Mouse (Mus musculus): ENCODE measurements around the gene 4930544D05Rik. TPM values are rescaled to one million over a fixed set of nuclear protein-coding genes. Genes with fewer than 3 reads are reported as not detected.

Gene 4930544D05Rik
- polyA plus RNA-seq, 1 experiment: not detected

DNA sequence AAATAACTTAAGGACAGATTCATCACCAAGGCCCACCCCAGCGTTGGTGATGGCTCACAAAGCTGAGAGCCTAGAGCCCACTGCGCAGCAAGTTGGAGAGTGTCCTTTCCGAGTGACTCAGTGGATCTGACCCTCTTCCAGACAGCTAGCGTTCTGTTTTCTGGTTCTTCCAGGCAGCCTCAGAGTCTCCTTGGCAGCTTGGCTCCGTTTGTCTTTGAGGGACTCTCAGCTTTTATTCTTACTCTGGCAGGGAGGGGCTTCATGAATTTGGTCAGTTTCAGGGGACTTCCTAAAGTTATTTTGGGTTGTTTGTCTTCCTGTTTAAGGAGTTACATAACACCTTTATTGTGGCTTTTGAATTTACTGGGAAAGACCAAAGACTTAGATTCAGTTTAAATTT lies 28.7 kb upstream of the 4930544D05Rik start:
- Histone ChIP-seq H3K4me1 (ENCODE audit: control insufficient read depth, insufficient read depth, low read length) (peaks cover 21% of the 10 kb centered on the region), H3K27me3 (ENCODE audit: control insufficient read depth, insufficient read depth, low read length) (no peaks in the 10 kb centered on the region), H3K4me3 (replicated peaks; ENCODE audit: insufficient read depth, low read depth, low read length) (no peak overlapping the region), H3K27ac (ENCODE audit: insufficient read depth, low read length) (peak overlapping the region; percentile 46; the same call in 1 of the 2 replicates)
- 81% methylated on average over 5 of the region's 5 CpGs for WGBS
- no peak for DNase-seq
- TF ChIP-seq CTCF (IDR thresholded peaks at IDR 0.05; ENCODE audit: borderline replicate concordance, insufficient read depth, low read depth, low read length) (no peak), POLR2A (IDR thresholded peaks at IDR 0.05; ENCODE audit: borderline replicate concordance, insufficient read depth, low read length) (no peak)

DNA sequence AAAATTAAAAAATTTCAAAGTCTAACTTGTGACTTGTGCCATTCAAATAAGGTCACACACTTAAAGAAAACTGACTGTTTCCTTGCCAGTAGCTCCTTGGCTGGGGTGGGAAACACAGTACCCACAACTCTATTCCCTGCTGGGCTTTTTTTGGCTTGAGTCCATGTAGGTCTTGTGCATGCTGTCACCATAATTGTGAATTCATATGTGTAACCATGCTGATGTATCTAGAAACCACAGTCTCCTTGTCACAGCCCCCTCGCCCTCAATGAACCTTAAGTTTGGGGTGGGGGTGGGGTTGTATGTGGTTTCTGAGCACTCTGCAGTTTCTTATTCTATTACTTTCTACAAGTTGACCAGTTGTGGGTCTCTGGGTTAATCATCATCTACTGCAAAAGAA lies 23.9 kb upstream of the 4930544D05Rik start:
- peaks cover 6% of the 10 kb centered on the region for H3K4me1 ChIP-seq (ENCODE audit: control insufficient read depth, insufficient read depth, low read length)
- 72% methylated on average over 1 of the region's 1 CpGs for WGBS
- no peak for DNase-seq
- no peak overlapping the region for H3K27ac ChIP-seq (ENCODE audit: insufficient read depth, low read length)
- TF ChIP-seq CTCF (IDR thresholded peaks at IDR 0.05; ENCODE audit: borderline replicate concordance, insufficient read depth, low read depth, low read length) (no peak), POLR2A (IDR thresholded peaks at IDR 0.05; ENCODE audit: borderline replicate concordance, insufficient read depth, low read length) (no peak)
- H3K27me3 ChIP-seq (ENCODE audit: control insufficient read depth, insufficient read depth, low read length): no peaks in the 10 kb centered on the region
- H3K4me3 ChIP-seq (replicated peaks; ENCODE audit: insufficient read depth, low read depth, low read length): no peak overlapping the region

DNA sequence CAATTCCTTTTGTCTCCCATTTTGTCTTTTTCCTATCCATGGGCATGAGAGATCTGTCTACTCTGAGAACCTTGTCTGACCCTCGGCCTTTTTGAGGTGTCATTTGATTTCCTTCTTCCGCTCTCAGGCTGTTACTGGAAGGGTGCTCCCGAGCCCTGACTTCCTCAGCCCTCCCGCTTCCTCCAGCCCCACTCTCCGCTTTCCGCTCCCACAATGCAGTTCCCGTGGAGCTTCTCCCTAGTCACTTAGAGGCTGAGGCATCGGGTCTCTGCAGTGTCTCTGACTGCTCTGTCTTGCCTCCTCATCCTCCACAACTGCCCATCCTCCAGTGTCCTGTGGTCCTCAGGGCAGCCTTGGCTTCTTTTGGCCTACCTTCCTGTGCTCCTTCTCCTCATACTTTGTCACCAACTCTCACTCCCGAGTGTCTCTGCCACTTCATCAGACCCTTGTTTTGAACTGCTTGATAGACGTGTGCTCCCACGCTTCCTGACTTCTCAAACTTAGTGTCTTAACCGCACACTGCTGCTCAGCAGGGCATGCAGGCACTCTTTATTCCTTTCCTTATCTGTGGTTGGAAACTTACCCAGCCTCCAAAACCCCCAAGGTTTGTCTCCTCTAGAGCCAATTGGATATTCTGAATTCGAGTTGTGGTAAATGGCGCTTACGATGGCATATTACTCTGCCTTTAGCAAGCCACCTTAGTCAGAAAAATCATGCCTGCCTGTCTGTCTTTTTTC lies 21.2 kb upstream of the 4930544D05Rik start:
- H3K4me3 ChIP-seq (replicated peaks; ENCODE audit: insufficient read depth, low read depth, low read length): no peak overlapping the region
- DNase-seq: no peak
- peaks cover 6% of the 10 kb centered on the region for H3K4me1 ChIP-seq (ENCODE audit: control insufficient read depth, insufficient read depth, low read length)
- whole genome bisulfite sequencing: 83% methylated on average over 15 of the region's 15 CpGs
- TF ChIP-seq POLR2A (IDR thresholded peaks at IDR 0.05; ENCODE audit: borderline replicate concordance, insufficient read depth, low read length): no peak
- TF ChIP-seq CTCF (IDR thresholded peaks at IDR 0.05; ENCODE audit: borderline replicate concordance, insufficient read depth, low read depth, low read length): no peak
- no peak overlapping the region for H3K27ac ChIP-seq (ENCODE audit: insufficient read depth, low read length)
- H3K27me3 ChIP-seq (ENCODE audit: control insufficient read depth, insufficient read depth, low read length): no peaks in the 10 kb centered on the region

DNA sequence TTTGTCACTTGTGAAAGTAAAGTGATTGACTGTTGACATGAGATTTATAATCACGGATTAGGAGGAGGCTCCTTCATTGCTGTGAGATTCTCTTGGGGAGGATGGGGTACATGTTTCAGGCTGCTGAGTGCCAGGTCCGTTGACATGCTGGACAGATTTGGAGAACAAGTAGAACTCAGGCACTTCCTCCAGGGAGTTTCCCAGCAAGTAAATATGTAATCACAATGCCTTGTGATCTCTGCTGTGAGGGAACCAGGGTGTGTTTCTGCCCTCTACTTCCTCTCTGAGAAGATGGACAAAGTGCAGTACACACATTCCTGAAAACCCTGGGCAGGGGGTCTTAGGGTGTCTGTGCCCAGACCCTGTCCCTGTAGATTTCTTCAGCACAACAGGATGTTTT lies 20.0 kb upstream of the 4930544D05Rik start:
- 38% methylated on average over 2 of the region's 2 CpGs for WGBS
- Histone ChIP-seq H3K27ac (ENCODE audit: insufficient read depth, low read length) (no peak overlapping the region; the same call in 1 of the 2 replicates), H3K4me3 (replicated peaks; ENCODE audit: insufficient read depth, low read depth, low read length) (no peak overlapping the region), H3K27me3 (ENCODE audit: control insufficient read depth, insufficient read depth, low read length) (no peaks in the 10 kb centered on the region), H3K4me1 (ENCODE audit: control insufficient read depth, insufficient read depth, low read length) (peaks cover 6% of the 10 kb centered on the region)
- DNase-seq: no peak
- TF ChIP-seq CTCF (IDR thresholded peaks at IDR 0.05; ENCODE audit: borderline replicate concordance, insufficient read depth, low read depth, low read length): no peak

DNA sequence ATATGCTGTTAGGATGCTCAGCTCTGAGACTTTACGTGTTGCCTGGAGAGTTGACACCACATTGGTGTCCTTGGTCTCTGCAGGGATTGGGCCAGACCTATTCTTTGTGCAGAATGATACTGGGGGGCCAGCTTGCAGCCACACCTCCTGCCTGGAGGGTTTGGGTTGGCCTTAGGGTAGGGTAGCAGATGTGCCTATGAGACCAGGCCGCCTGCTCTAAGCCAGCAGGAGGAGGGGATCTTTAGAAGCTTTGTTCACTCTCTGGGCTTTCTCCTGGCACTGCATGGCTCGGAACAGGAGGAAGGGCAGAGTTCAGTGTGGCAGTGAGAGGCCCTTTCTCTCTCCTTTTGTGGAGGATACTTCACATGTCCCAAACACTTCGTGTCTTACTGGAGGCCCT lies 19.6 kb upstream of the 4930544D05Rik start:
- TF ChIP-seq CTCF (IDR thresholded peaks at IDR 0.05; ENCODE audit: borderline replicate concordance, insufficient read depth, low read depth, low read length) (no peak), POLR2A (IDR thresholded peaks at IDR 0.05; ENCODE audit: borderline replicate concordance, insufficient read depth, low read length) (no peak)
- WGBS: 26% methylated on average over 4 of the region's 4 CpGs
- peak overlapping the region; percentile 40; the same call in 1 of the 2 replicates for H3K27ac ChIP-seq (ENCODE audit: insufficient read depth, low read length)

DNA sequence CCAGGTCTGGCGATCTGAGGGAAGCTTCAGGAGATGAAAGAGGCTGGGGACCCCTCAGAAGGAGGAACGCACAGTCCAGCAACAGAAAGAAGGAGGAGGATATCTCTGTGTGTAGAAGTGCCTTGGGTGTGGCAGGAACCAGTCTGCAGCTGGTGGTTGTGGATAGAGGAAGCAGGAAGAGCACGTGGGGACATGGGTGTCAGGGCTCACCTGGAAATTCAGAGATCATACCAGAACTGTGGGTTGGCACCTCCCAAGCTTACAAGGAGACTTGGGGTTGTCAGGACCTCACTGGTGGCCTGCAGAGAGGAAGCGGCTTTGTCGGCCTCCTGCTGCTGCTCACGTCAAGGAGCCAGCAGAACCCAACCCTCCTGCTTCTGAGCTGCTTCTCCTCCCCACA lies 18.3 kb upstream of the 4930544D05Rik start:
- Histone ChIP-seq H3K27ac (ENCODE audit: insufficient read depth, low read length) (peak overlapping the region; percentile 34; the same call in 1 of the 2 replicates), H3K4me3 (replicated peaks; ENCODE audit: insufficient read depth, low read depth, low read length) (no peak overlapping the region), H3K4me1 (ENCODE audit: control insufficient read depth, insufficient read depth, low read length) (peaks cover 6% of the 10 kb centered on the region), H3K27me3 (ENCODE audit: control insufficient read depth, insufficient read depth, low read length) (no peaks in the 10 kb centered on the region)
- WGBS: 78% methylated on average over 6 of the region's 6 CpGs
- TF ChIP-seq POLR2A (IDR thresholded peaks at IDR 0.05; ENCODE audit: borderline replicate concordance, insufficient read depth, low read length) (no peak), CTCF (IDR thresholded peaks at IDR 0.05; ENCODE audit: borderline replicate concordance, insufficient read depth, low read depth, low read length) (no peak)
- DNase-seq: no peak

More for the DNA sequence above, 19.6 kb upstream of the 4930544D05Rik start:
- DNase-seq: no peak
- Histone ChIP-seq H3K4me1 (ENCODE audit: control insufficient read depth, insufficient read depth, low read length) (peaks cover 6% of the 10 kb centered on the region), H3K4me3 (replicated peaks; ENCODE audit: insufficient read depth, low read depth, low read length) (no peak overlapping the region), H3K27me3 (ENCODE audit: control insufficient read depth, insufficient read depth, low read length) (no peaks in the 10 kb centered on the region)

DNA sequence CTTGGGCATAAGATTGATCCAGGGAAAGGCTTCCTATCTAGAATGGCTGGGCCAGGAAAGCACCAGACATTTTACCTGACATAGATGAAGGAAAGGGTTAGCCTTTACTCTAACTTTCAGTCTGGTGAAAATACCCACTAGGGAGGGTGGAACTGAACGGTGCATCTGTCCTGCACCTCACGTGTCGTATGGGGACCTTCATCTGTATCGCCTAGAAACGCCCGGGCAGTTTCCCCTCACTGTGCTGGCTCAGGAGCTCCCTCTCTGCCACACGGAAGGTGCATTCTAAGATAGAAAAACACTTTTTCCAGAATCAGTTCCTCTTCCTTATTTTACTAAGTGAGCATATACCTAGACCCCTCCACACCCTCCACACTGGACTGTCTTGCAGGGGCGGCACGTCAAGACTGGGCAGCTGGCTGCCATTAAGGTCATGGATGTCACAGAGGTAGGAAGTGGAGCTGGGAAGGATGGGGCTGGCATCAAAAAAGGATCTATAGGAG lies 17.1 kb upstream of the 4930544D05Rik start:
- 86% methylated on average over 9 of the region's 9 CpGs for WGBS
- Histone ChIP-seq H3K4me3 (replicated peaks; ENCODE audit: insufficient read depth, low read depth, low read length) (no peak overlapping the region), H3K27me3 (ENCODE audit: control insufficient read depth, insufficient read depth, low read length) (no peaks in the 10 kb centered on the region), H3K27ac (ENCODE audit: insufficient read depth, low read length) (no peak overlapping the region), H3K4me1 (ENCODE audit: control insufficient read depth, insufficient read depth, low read length) (peaks cover 6% of the 10 kb centered on the region)
- DNase-seq: no peak
- no peak for TF ChIP-seq POLR2A (IDR thresholded peaks at IDR 0.05; ENCODE audit: borderline replicate concordance, insufficient read depth, low read length)
- TF ChIP-seq CTCF (IDR thresholded peaks at IDR 0.05; ENCODE audit: borderline replicate concordance, insufficient read depth, low read depth, low read length): no peak

DNA sequence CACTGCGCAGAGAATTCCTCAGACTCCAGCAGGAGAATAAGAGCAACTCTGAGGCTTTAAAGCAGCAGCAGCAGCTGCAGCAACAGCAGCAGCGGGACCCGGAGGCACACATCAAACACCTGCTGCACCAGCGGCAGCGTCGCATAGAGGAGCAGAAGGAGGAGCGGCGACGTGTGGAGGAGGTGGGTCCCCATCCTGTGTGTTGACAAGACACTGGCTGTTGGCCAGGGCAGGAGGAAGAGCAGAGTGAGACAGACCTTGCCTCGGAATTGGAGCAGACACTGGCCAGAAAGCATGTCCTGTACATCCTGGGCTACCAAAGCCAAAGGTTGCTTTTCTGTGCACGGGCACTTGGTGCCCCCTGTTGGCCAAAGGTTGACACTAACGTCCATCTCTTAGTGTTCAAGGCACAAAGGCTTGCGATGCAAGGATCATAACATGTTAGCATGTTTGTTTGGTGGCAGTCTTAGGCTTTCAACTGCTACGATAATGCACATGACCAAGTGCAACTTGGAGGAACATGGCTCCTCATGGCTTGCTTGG lies 10.6 kb upstream of the 4930544D05Rik start:
- H3K4me3 ChIP-seq (replicated peaks; ENCODE audit: insufficient read depth, low read depth, low read length): no peak overlapping the region
- no peaks in the 10 kb centered on the region for H3K4me1 ChIP-seq (ENCODE audit: control insufficient read depth, insufficient read depth, low read length)
- 29% methylated on average over 14 of the region's 14 CpGs for WGBS
- no peaks in the 10 kb centered on the region for H3K27me3 ChIP-seq (ENCODE audit: control insufficient read depth, insufficient read depth, low read length)
- peak; percentile 74 to 82 for DNase-seq
- TF ChIP-seq CTCF (IDR thresholded peaks at IDR 0.05; ENCODE audit: borderline replicate concordance, insufficient read depth, low read depth, low read length): peak; percentile 99
- TF ChIP-seq POLR2A (IDR thresholded peaks at IDR 0.05; ENCODE audit: borderline replicate concordance, insufficient read depth, low read length): no peak
- H3K27ac ChIP-seq (ENCODE audit: insufficient read depth, low read length): no peak overlapping the region
